Mouse (Mus musculus) retina, adult 2 months (tissue): Measurements from ENCODE around the gene Agrn.

Source experiments
- DNase-seq: peaks from one replicate; pipeline ENCODE4 v3.0.0-alpha.2; 2012; ENCODE audit warnings: low read depth, low spot score

Gene Agrn

DNA sequence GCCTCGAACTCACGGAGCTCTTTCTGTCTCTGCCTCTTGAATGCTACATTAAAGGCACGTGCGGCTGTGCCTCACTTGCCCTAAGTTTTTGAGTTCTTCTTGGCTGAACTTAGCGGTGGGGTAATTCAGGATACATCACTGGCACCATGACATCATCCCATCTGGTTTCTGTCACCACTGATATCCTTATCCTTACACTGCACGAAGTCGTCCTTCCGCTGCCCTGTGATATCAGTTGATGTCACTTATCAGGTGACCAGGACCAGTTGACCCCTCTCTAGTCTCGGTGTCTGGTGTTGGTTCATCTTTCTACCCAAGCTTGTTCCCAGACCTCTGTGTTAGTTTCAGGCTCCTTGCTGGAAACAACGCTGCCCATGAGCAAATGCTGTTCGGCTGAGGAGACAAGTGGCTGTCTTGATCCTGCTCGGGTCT, 5.2 kb upstream of the Agrn start:
- no peak for DNase-seq

DNA sequence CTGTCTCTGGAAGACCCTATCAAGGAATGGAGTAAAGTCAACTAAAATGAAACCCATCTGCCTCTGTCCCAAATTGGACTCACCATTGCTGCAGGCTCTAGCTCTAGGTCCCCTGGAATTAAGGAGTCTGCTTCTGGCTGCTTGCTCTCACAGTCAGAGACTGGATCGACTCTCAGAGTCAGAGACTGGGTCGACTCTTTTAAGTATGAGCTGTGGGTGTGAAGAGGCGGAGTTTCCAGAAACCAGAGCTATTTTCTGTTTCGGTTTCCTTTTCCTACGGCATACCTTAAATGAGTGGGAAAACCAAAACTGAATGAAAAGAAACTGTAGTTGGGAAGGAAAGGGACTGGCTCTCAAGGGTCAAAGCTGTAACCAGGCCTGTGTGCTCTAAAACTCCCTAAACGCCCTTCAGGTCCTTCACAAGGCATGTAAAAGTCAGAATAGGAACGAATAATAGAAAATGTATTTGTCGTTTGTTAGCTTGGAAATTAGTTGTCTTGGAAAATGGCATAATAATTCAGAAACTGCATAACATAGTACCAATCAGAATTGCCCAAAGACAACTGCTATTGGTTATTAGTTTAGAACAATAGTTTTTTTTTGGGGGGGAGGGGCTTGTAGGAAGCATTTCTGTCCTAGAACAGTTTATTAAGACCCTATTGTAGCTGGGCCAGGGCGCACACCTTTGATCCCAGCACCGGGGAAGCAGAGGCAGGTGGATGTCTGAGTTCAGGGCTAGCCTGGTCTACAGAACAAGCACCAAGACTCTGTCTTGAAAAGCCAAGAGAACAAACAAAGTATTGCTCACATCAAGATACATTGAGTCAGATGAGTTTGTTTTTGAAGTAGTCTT, 3.6 kb upstream of the Agrn start, which contains the start of gene Isg15:
Gene Isg15, minus strand, starts transcription at position 196 of the 853 bp plus-strand sequence.
- no peak for DNase-seq

DNA sequence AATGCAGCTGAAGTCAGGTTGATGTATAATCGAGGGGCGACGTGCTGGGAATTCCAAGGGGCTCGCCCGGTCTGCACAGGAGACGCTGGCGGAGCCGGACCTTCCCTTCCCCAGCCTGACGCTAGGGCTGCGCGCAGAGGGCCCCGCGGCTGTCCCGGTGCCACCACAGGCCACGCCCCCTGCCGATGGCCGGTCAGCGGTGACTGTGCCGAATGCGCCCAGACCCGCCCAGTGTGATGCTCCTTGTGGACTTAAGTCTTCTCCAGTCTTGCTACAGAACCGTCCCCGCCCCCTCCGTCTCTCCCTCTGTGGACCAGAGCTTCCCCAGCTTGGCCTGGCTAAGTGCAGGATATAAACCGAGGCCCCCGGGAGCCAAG, 529 bp upstream of the Agrn start:
- DNase-seq = no peak

DNA sequence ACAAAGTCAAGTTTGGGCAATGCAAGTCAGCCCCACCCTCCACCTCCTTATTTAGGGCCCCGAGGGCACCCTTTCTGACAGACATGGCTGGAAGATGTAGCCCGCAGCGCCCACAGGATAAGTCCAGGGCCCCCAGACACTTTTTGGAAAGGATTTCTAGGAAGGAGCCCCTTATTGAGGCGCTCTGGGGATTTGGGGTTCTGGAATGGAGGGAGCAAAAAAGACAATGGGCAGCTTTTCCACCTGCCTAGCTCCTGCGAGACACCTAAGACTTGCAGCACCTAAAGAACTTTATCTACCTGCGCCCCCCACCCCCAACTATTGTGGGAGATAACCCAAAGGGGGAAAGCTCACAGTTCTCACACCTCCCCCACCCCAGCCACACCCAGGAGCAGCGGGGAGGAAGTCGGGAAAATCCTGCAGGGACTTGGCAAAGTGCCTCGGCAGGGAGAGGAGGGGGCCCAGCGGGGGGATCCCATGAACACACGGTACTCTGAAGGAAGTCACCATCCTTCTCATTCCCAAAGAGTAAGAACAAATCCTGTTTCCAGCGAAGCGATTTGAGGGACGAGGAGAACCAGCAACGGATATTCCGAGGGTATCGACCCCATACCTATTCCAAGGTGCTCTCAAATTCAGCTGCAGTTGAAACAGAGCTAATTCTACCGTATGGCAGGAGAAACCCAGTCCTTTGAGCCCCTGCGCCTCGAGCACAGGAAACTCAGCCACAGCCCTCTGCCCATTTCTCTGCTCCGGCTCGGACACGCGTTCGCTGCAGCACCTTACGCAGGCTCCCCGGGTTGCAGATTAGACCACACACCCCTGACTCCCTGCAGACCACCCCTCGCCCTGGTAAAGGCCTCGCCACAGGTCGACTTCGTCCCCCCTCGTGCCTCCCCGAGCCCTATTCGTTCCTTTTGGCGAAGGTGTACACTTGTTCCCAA, 1.1 kb downstream of the Agrn start:
- no peak for DNase-seq

DNA sequence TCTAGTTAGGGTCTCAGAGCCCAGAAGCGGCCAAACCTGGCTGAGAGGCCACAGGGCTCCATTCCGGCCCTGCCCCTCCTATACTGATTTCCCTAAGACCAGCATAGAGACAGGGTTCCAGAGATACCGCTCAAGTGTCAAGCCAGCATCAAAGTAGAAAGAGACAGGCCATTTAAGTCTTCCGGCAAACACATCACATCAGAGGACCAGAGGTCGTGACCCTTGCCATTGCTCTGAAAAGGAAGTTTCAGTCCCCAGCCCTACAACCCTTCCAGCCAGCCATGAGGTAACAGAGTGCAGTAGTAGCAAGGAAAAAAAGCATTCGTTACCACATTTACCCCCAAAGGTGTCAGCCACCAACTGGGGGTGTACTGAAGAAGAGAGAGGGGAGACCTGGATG, 2.9 kb downstream of the Agrn start:
- DNase-seq = no peak

DNA sequence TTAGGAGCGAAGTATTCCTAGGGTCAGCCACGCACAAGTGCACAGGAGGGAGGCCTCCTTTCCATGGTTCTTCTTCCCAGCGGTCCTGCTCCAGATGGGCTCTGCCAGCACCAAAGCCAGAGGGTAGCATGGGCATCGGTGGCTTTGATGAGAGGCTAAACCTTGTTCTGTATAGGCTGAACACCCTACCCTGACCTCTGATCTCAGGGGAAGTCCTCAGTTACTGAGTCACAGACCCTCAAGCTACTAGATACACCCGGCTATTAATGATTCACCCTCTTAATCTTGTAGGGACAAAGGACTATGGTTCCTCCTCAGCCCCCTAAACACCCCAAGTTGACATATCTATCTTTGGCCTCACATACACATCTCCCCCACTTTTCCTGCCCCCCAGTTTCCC, 3.4 kb downstream of the Agrn start:
- no peak for DNase-seq

DNA sequence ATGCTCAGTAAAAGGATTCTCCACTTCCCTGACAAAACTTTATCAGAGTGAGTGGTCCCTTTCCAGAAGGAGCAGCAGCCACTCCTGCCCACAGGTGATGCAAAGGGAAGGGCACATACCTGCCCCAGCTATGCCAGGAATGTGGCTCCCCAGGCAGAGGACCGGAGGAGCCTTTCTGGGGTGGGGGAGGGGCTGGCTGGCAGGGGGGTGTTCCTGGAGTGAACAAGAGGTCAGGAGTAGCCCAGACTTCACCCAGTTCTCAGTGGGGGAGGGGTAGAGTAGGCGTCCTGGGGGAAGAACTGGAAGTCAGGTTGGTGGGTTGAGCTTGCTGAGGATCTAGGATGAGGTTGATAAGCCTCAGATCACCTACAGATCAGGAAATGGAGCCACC, 4.1 kb downstream of the Agrn start:
- DNase-seq = no peak

DNA sequence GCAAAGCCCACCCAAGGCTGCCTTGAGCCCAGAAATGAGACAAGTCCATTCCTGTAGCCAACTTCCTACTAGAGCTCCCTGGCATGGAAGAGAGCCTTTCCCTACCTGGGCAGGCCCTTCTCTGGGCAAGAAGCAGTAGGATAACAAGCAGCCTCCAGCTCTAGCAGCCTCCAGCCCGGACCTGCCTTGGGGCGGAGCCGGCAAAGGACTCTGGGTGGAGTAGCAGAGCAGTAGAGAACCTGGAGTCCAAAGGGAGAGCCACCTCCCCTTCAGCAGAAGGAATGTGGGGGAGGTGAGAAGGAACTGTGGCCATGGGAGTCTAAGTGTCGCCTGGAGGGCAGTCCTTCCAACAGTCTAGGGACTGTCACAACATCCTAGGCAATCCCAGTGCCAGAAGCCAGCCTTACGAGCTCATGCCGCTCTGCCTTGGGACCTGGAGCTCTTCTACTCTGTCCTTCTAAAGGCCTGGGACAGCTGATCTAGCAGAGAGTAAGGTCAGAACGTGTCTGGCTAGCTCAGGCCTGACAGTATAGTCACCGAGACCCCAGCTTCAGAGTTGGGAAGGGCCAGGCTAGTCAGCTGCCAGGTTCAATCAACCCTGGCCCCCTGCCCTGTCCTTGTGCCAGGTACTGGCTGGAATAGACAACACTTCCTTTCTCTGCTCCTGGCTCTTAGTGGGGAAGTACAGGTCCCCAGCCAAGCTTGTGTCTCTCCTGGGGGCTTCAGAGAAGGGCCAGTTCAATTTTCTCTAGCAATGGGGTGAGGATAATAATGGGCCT, 4.7 kb downstream of the Agrn start:
- DNase-seq = no peak

DNA sequence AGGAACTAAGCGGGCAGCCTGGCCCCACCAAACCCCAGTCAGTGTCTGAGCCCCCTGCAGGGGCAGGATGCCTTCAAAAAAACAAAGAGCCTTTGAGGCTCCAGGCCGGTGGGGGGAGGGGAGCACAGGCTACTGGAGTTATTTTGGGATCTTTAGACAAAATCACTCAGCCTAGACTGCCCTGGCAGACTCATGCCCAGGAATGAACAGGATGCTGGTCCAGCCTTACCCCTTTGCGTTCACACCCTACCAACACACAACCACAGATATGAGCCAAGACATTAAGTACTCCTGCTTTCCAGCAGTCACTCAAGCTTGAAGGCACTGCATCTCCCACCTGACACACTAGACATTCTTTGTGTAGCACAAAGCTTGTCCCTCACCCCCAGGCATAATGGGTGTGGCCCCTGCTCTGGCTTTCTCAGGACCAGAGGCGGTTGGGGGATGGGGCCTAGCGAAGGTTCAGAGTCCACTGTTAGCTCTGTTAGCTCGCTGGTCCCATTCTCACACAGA, 8.4 kb downstream of the Agrn start:
- no peak for DNase-seq

DNA sequence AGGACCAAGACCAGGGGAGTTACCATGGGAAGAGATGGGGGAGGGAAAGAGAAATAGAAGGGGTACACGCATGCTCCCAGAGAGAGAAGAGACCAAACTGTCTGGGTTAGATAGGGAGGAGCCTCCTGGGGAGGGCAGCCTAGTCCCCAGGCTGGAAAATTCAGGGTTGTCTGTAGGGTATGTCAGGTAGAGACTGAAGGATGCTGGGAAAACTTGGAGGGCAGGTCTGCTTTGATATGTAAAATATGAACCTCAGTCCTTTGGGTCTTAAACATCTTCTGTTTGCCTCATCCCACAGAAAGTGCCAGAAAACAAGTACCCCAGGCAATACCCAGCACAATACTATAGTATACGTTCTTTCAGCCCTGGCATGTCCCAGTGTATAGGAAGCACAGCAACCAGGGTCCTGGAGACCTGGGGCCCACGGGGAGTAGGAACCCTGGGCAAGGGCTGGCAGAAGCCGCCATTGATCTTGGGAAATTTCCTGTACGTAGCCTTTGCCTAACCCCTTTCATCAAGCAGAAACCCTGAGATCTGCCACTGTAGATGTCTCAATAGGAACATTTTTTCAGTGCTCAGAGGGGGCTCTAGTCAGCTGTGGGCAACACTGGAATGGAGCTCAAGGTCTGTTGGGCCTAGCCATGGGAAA, 9.0 kb downstream of the Agrn start:
- no peak for DNase-seq

DNA sequence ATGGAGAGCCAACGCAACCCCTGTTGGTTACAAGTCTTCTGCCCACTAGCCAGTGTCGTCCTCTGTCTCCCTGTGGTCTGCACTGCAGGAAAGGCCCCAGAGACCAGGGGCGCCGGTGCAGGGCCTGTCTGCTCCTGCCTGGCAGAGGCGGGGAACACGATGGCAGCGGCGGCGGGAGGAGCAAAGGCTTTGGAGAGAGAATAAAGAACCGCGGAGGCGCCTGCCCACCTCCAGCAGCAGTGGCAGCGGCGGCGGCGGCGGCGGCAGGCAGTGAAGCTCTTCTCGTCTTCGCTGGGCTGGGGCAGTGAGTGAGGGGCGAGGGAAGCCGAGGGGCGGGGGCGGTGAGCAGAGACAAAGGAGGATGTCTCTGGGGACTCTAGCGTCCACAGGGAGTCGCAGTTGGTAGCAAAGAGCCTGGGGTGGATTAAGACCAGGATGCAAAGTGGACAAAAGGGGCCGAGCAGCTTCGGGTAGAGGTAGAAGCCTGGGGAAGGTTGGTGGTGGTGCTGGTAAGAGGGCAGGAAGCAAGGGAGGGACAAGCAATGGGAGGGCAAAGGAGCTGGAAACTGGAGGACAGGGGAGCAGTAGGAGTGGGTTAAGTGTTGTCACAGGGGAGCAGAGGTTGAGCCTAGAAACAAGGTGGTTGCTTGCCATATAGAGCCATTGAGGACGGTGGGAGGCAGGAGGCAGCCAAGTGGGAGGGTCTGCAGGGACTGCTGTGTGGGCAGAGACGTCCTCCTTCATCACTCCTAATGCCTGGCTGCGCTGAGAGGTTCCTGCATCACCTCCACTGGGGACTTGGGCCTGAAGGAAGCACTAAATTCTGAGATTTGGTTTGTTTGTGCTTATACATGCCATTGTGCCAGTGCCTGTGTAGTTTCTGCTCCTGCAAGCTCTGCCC, 11.1 kb downstream of the Agrn start:
- DNase-seq = no peak

DNA sequence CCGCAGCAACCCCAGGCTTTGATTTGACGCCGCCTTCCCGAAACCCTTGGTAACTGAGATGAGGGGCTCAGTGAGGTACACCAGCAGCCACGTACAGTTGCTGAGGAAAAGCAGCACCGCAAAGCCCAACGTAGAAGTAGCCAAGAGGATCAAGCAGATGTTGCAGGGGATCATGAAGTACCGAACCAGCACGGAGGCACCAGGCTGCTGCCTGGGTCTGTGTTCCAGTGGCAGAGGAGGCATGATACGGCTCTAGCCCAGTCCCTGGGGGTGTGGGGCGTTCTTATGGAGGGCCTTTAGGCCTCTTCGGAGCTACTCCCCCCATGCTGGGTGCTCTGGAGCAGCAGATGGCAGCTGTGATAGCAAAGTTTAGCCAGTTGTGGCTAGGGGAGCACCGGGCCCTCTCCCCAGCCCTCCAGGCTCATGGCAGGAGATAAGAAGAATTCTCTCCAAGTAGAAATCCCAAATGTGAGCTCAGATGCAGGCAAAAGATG, 11.8 kb downstream of the Agrn start:
- no peak for DNase-seq

DNA sequence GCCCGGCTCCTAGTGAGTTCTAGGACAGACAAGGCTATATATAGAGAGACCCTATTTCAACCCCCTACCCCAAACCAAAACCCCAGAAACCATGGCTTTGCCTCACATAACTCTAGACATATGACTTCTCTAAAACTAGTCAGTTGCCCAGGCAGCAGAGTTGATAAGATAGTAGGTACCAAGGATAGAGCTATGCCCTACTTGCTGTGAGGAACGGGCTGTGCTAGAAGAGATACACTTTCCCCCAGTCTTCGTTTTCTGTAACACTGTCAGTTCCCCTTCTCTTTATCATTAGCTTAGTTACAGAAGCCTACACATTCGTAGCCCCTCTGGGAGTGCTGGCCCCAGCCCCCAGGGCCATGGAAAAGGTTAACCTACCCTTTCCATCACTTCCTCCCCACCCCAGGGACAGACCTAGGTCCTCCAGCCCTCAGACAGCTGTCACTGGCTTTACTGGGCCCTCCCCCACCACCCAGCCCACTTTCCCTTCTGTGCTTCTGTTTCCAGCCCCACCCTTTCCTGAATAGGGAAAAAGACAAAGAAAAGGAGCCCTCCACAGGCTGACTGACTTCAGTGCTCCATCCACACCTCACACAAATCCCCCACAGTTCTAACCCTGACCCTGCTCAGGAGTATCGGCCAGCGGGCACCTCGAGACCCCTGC, 12.9 kb downstream of the Agrn start:
- no peak for DNase-seq

DNA sequence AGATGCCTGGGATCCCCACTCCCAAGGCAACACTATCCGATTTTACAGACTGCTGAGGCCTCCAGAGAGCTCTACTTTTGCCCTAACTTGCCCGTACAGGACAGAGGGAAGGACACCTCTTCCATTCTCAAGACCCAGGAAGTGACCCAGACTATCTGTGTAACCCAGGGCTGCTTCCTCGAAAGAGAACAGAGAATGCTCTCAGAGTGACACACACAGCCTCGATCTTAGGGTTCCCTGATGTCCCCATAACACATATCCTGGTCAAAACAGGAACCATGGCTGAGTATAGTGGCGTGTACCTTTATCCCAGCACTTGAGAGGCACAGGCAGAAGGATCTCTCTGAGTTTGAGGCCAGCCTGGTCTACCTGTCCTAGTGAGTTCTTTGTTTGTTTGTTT, 13.5 kb downstream of the Agrn start:
- no peak for DNase-seq

DNA sequence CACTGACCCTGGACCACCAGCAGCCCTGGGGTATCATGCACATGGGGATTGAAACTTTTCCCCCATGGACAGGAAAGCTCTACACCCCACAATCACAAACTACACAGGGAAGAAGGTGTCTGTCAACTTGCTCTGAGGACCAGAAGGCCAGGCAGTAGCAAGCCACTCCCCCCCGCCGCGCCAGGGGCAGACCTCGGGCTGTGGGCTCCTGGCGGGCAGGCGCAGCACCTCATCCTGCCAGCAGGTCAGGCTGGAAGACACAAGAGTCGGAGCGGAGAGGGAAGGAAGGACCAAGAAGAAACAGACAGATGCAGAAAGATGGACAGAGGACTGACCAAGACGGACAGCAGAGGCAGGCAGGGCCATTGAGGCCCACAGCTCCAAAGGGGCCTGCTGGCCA, 19.7 kb downstream of the Agrn start:
- no peak for DNase-seq

DNA sequence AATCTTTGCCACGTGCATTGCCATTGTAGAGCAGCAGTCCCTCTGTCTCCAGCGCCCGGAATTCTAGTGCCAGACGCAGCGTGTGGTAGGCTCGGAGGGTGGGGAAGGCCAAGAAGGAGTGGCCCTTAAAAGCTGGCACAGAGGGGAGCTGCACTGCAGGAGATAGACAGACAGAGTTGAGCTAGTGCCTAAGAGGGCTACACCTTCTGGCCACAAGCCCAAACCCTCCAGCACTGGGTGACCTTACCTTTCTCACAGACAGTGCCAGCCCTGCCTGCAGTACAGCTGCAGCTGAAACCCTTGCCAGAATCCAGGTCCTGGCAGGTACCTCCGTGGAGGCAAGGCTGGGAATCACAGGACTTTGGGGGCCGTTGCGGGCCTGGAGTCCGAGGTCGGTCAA, 25.5 kb downstream of the Agrn start:
- no peak for DNase-seq

DNA sequence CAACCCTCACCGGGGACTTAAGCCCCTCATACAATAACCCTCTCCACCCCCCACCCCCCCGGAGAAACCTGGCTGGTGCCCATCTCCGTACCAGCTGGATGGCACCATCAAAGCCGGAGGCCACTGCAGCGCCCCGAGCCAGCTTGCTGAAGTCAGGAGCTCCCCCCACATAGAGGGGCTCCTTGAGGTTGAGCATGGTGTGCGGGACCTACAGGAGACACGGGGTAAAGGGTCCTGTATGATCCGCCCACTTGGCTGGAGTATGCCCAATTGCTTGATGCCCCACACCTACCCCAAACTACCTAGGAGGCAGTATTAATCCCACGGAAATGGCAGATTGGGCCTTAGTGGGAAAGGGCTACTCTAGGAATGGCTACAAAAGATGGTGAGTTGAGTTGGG, 28.2 kb downstream of the Agrn start:
- DNase-seq = no peak

DNA sequence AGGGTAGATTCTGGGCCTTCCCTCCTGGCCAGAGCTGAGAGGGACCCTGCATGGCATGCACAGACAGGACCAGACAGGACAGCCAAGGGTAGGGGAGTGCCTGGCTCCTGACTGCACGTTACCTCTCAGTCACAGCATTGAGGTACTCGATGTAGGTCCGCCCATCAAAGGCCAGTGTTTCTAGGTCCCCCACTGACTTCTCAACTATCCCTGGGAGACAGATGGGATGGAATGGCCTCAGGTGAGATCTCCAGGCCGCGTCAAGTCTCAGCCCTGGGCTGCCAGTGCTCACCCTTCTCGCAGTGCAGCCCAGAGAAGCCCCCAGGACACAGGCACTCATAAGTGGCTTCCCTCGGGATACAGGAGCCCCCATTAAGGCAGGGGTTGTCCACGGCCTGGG, 28.7 kb downstream of the Agrn start:
- DNase-seq = no peak

DNA sequence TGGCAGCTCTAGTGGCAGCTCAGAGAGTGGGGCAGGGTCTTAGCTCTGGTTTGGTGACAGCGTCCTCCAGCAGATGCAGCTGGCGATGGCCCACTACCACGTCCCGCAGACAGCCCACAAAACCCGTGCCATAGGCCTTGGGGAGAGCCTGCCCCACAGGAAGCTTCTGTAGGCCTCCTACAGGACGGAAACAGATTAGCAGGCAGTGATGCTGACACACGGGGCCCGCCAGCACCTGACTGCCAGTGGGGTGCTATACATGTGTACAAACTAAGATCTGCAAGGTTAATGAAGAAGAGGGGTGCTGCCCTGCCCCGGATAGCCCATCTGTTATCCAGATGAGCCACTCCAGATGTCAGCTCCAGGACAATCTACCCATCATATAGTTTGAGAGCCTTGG, 30.8 kb downstream of the Agrn start:
- DNase-seq = no peak
